Mouse (Mus musculus) spleen, adult 18-20 months (tissue): ENCODE measurements at regions not wholly inside any gene's neighbourhood (a gene's known extent, or its start where the extent isn't known, plus 50 kb on each side); places are given as distances from the start of the nearest gene placed in this dataset.

ENCODE experiments used
- DNase-seq, 2 experiments: peaks; one replicate each; pipeline ENCODE4 v3.0.0; 2022; ENCODE audit warnings: mixed read lengths in 2 of 2

DNA sequence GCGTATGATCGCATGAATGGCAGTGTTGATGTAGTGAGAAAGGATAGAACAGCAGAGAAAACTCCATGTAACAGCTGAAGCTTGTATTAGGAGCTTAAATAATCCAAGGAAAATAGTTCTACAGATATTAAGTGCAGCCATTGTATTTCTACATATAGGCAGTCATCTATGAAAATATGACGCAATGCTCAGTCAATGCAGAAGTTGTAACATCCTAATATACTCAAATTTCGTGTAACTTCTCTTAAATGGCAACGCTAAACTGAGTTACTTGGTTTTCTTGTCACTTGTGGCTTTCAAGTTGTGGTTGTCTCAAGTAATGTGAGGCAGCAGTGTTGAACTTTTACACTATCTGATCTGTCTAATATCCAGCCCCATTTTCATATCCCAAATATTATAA lies 127.1 kb upstream of the Thbs1 start:
- DNase-seq = no peak

GRCm38 (mm10) chr2:117987426-117988215 lies 124.1 kb upstream of the Thbs1 start:
- no peak for DNase-seq

GRCm38 (mm10) chr2:117988396-117989173 lies 123.1 kb upstream of the Thbs1 start:
- no peak for DNase-seq

- no peak for DNase-seq
Observed at GRCm38 (mm10) chr2:117989215-117989614, 122.5 kb upstream of the Thbs1 start.

- no peak for DNase-seq
Observed at GRCm38 (mm10) chr2:117996130-117997083, 115.3 kb upstream of the Thbs1 start.

- DNase-seq = no peak
Observed at GRCm38 (mm10) chr2:117999641-118000040, 112.0 kb upstream of the Thbs1 start.

- DNase-seq = no peak
Observed at GRCm38 (mm10) chr2:118004191-118004590, 107.5 kb upstream of the Thbs1 start.

- peak; percentile 2 to 9 for DNase-seq
Observed at GRCm38 (mm10) chr2:118007539-118008427, 103.9 kb upstream of the Thbs1 start.

GRCm38 (mm10) chr2:118011679-118012078 lies 100.0 kb upstream of the Thbs1 start:
- no peak for DNase-seq

DNA sequence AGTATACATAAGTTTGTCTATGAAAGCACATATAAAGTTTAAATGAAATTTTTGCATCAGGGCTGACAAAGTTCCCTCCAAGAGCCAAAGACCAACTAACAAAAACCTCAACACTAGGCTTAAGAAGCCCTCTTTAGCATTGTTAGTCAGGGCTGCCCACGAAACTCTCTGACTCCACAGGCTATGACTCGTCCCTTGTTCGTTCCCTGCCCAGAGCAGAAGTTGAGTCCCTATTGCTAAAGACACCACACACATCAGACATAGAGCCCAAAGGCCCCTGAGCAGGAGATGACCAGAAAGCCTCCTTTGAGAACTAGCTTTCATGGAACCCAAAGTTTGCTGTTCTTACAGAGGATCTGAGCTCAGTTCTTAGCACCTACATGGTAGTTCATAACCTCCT lies 99.5 kb upstream of the Thbs1 start:
- no peak for DNase-seq

- no peak for DNase-seq
Observed at GRCm38 (mm10) chr2:118013156-118013555, 98.5 kb upstream of the Thbs1 start.

DNA sequence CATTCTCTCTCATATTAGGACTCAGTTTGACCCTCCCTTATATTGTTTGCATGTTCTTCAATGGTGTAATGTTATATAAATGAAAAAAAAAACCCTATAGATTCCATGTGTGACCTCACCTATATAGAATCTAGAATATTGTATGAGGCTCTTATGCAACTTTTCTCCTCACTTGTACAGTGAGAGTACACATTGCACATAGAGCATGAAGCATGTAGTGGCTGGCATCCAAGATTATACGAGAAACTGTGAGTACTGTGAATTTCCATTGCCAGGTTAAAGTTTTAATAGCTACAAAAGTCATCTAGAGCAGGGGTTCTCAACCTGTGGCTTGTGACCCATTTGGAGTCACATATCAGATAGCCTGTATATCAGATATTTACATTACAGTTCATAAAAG lies 96.5 kb upstream of the Thbs1 start:
- DNase-seq = no peak

DNA sequence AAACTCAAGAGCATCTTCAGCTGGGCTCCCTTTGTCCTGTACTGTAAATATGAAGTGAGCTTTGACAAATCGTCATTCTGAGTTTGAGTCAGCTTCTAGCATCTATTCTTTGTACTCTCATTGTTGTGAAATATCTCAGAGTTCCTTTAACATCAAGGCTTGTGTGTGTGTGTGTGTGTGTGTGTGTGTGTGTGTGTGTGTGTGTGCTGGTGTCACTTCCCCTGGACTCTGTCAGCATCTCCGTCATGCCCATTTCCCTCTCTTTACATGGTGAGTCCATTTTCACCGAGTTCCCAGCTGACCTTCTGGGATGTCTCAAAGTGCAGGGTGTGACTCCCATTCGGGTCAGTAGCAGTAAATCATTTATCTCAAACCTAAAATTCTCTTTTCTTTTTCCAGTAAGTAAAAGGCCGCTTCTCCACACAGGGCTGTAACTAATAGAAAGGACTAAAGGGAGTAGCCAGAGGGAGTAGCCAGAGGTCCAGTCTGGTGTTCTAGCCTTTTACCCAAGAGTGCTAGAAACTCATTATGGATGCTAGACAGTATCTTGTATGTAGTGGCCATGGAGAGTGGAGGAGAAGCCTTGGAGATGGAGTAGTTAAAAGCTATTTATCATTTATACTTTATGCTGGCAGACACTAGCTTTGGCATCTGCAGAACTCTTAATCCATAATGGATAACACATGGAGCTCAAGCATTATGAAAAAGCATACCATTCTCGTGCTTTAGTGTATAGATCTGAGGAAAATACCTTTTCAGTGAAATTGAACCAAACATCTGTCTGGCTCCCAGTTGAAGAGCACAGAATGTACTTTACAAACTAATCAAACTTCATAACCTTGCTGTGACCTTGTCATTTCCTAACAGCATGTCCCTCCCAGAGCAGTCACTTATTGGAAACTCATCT lies 85.6 kb upstream of the Thbs1 start:
- no peak for DNase-seq

- DNase-seq = no peak
Observed at GRCm38 (mm10) chr2:118028881-118029280, 82.8 kb upstream of the Thbs1 start.

DNA sequence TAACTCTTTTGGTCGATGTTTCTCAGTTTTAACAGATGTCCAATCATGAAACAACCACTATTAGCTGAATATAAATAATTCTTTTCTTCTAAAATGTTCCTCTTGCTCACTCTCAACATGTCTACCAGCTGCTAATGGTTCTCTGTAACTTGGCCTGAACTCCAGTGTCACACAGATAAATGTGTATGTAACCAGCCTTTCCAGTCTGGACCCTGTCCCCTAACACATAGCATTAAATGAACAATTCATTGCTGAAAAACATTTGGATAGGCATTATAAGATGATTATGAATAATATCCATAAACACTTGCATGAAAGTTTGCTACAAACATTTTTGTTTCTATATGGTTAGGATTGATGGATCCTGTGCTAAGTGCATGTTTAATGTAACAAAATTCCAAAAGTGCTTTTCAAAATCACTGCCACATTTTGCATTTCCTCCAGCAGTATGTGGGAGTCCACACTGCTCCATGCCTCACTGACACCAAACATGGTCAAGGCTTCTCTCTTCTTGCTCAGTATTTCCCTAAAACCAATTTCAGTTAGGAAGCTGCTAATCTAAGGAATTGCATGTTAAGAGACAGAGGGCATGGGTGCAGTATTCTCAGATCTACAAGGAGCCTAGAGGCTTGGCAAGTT lies 82.1 kb upstream of the Thbs1 start:
- no peak for DNase-seq

DNA sequence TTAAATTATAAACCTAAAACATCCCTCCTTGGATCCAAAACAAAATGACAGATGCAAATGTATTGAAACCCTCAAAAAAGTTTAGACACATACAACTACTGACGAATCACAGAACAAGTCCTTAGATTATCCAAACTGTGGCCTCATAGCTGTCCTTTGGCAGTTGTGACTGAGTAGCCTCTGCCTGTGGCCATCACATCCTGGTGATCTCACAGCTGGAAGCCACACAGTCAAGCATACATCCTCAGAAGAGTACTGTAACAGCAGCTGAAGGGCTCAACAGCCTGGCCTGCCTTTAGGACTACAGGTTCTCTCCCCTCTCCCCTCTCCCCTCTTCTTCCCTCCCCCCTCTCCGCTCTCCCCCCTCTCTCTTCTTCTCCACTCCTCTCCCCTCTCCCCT lies 80.0 kb upstream of the Thbs1 start:
- DNase-seq = no peak

DNA sequence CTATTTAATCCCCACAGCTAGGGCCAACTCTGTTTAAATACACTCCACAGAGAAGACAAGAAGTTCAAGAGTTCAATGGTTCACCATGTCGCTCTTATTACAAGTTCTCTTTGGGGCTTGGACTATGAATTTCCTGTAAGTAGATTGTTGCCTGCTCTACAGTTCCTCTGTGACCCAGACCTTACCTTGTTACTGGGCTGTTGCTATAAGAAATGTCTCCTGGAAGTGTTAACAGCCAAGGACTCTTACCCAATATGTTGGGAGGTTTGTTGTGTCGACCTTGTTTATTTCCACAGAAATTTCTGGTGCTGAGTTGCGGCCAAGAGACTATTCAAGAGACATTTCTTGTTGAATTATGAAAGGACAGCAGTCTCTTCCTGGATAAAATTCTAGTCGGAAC lies 78.3 kb upstream of the Thbs1 start:
- DNase-seq = no peak

DNA sequence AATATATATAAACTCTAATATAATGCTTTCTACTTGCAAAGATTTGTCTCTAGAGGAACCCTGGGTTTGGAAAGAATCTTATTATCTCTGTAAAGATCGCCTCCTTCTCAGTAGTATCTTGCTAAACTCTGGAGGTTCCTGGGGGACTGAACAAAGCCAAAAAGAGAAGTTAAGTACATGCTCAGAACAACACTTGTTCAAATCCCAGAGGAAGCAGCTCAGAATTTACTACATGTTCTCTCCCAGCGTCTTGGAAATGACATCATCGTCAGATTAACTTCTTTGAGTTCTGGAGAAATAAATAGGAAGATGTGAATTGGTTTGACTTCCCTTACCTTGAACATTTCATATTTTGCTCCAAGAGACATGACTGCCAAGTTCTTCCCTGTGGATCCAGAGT lies 77.7 kb upstream of the Thbs1 start:
- DNase-seq = no peak

DNA sequence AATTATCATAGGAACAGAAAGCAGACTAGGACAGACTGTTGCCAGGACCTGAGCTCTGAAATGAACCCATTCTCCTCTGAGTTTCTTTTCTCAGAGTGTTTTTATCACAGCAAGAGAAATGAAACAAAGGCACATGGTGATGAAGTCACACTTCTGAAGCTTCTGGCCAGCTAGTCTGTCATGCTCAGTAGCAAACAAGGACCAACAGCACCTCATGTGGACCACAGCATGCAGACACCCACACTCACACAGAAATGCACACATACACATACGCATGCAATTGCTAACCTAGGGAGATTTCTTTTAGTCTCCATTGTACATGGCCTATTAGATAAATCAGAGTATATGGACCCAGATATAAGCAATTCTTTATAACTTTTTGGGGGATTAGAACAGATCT lies 76.3 kb upstream of the Thbs1 start:
- DNase-seq = no peak
